Mouse (Mus musculus) megakaryocyte, embryonic 14.5 days (primary cell): ENCODE measurements around the gene Faah.

Experiments used
- FLI1 ChIP-seq: IDR thresholded peaks from 2 replicates; pipeline ENCODE4 v1.6.1; 2012; ENCODE audit warnings: low read length, inconsistent platforms, mixed read lengths
- GATA1 ChIP-seq: IDR thresholded peaks from 3 replicates; pipeline ENCODE4 v1.6.1; 2012; ENCODE audit warnings: mixed read lengths, low read length, inconsistent platforms, borderline replicate concordance

DNA sequence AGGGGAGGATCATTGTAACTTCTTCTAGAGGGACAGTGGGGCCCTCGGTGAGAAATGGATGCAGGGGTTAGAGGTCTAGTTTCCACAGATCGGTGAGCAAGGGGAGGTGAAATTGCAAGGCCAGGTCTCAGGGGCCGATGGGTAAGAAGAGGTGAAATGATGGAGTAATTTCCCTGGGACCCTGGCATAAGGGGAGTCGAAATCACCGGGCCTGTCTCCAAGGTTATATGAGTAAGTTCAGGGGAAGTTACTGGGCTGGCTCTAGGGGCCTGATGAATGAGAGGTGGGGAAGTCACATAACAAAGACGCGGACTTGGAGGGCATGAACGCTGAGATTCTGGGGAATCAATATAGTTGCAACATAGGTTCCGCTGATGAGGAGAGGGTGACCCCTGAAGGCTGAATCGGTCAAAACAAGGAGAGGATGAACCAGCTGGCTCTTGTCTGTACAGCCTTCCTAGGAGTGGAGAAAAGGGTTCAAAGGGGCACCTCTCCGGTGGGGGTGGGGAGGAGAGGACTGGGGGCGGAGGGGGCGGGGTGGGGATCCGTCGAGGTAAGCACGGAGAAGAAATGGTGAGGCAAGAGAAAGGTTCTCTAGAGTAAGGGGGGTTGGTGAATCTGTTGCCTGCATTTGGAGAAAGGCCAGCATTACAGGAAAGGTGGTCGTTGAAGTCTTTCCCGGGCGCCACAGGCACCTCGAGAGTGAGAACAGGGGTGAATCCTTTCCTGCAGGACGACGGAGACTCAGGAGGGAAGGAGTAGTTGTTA lies 35.0 kb upstream of the Faah start:
- TF ChIP-seq GATA1 (no peak), FLI1 (no peak)
